Mouse (Mus musculus) 3T3-L1 (cell line): ENCODE measurements at regions not wholly inside any gene's neighbourhood (a gene's known extent, or its start where the extent isn't known, plus 50 kb on each side); places are given as distances from the start of the nearest gene placed in this dataset.

ENCODE experiments used
- DNase-seq: peaks from one replicate; pipeline ENCODE4 v3.0.0-alpha.2; 2015; ENCODE audit warnings: low read depth, low spot score

- no peak for DNase-seq
Observed at GRCm38 (mm10) chrX:76010631-76011030, 135.6 kb upstream of the Pls3 start.

GRCm38 (mm10) chrX:75978562-75978961, 103.6 kb upstream of the Pls3 start:
- peak; percentile 49 for DNase-seq

GRCm38 (mm10) chrX:75974671-75975070, 99.7 kb upstream of the Pls3 start:
- DNase-seq: no peak

- DNase-seq: no peak
Observed at GRCm38 (mm10) chrX:75949694-75950093, 74.7 kb upstream of the Pls3 start.

GRCm38 (mm10) chrX:75928903-75929302, 53.9 kb upstream of the Pls3 start:
- no peak for DNase-seq
